Mouse (Mus musculus) midbrain, embryonic 11.5 days (tissue): ENCODE measurements around the gene Fam122a. TPM values are rescaled to one million over a fixed set of nuclear protein-coding genes. Genes with fewer than 3 reads are reported as not detected.

ENCODE experiments used
- ATAC-seq: fragments of 200-750 bp; cut with Nextera tagmentation; 2 replicates; pipeline ENCODE4 v1.8.0; 2017; ENCODE audit warnings: moderate TSS enrichment, moderate library complexity; ENCODE audit not compliant: low FRiP score
- DNase-seq: peaks from one replicate; pipeline ENCODE4 v3.0.0; 2015; ENCODE audit warnings: low spot score; ENCODE audit errors: missing footprints
- H3K27ac ChIP-seq: fragments of 300-500 bp; sonication (generic); 2 replicates; pipeline ENCODE4 v1.5.1; 2014; ENCODE audit warnings: low read depth, low read length
- H3K27me3 ChIP-seq: fragments of 300-500 bp; sonication (generic); 2 replicates; pipeline ENCODE4 v1.6.1; 2014; ENCODE audit warnings: mild to moderate bottlenecking, low read length, moderate library complexity, mixed read lengths; ENCODE audit not compliant: control insufficient read depth, insufficient read depth
- H3K36me3 ChIP-seq: fragments of 300-500 bp; sonication (generic); 2 replicates; pipeline ENCODE4 v1.6.1; 2014; ENCODE audit warnings: mild to moderate bottlenecking, low read length, moderate library complexity, mixed read lengths; ENCODE audit not compliant: control insufficient read depth, insufficient read depth
- H3K4me1 ChIP-seq: fragments of 300-500 bp; sonication (generic); 2 replicates; pipeline ENCODE4 v1.6.1; 2014; ENCODE audit warnings: low read length; ENCODE audit not compliant: control insufficient read depth, insufficient read depth
- H3K4me2 ChIP-seq: fragments of 300-500 bp; sonication (generic); 2 replicates; pipeline ENCODE4 v1.6.1; 2014; ENCODE audit warnings: mild to moderate bottlenecking, moderate library complexity
- H3K4me3 ChIP-seq: fragments of 300-500 bp; sonication (generic); 2 replicates; pipeline ENCODE4 v1.5.1; 2014; ENCODE audit warnings: low read depth, low read length
- H3K9ac ChIP-seq: fragments of 300-500 bp; sonication (generic); 2 replicates; pipeline ENCODE4 v1.6.1; 2014; ENCODE audit warnings: low read length
- H3K9me3 ChIP-seq: fragments of 300-500 bp; sonication (generic); 2 replicates; pipeline ENCODE4 v1.6.1; 2016; ENCODE audit warnings: low read length; ENCODE audit not compliant: control insufficient read depth
- WGBS: fragments of 180-500 bp; shearing (Covaris S2); extraction: QIAGEN DNeasy Blood & Tissue Kit; methylation state at CpG from one replicate; pipeline ENCODE4 v1.1.7; 2014; 5-methylcytosine and 5-hydroxymethylcytosine counted together
- polyA plus RNA-seq: library from polyadenylated mRNA; unstranded; fragments of >200 nt; fragmentation: Nextera tagmentation; extraction: Ambion mirVana; gene quantifications from 2 replicates; pipeline ENCODE4 v1.2.1, GENCODE M21; 2014

Fam122a gene
- polyA plus RNA-seq, 1 experiment from 2014 or later: 50.6 TPM

GRCm38 (mm10) chr19:24472512-24472911 is 4.6 kb downstream of the Fam122a start:
- no peak for ATAC-seq
- Histone ChIP-seq H3K27ac (no peak overlapping the region), H3K4me3 (no peak overlapping the region), H3K9me3 (no peaks in the 10 kb centered on the region), H3K9ac (no peak overlapping the region), H3K4me2 (no peak overlapping the region), H3K4me1 (peaks cover 4% of the 10 kb centered on the region; the same call in 1 of the 2 replicates), H3K27me3 (no peaks in the 10 kb centered on the region), H3K36me3 (no peaks in the 10 kb centered on the region)
- DNase-seq: no peak
- 87% methylated on average over 5 of the region's 5 CpGs for WGBS

- ATAC-seq (no peak), DNase-seq (no peak)
- Histone ChIP-seq H3K36me3 (no peaks in the 10 kb centered on the region), H3K4me1 (peaks cover 4% of the 10 kb centered on the region; the same call in 1 of the 2 replicates), H3K27me3 (no peaks in the 10 kb centered on the region), H3K27ac (no peak overlapping the region), H3K4me3 (no peak overlapping the region), H3K9ac (no peak overlapping the region), H3K9me3 (no peaks in the 10 kb centered on the region), H3K4me2 (no peak overlapping the region)
- 90% methylated on average over 6 of the region's 6 CpGs for WGBS
Observed at GRCm38 (mm10) chr19:24471538-24471937, 5.6 kb downstream of the Fam122a start.

- no peaks in the 10 kb centered on the region for H3K27me3 ChIP-seq
- H3K27ac ChIP-seq: no peak overlapping the region
- H3K9ac ChIP-seq: no peak overlapping the region
- H3K9me3 ChIP-seq: no peaks in the 10 kb centered on the region
- no peak overlapping the region for H3K4me2 ChIP-seq
- H3K36me3 ChIP-seq: no peaks in the 10 kb centered on the region
- DNase-seq (no peak), ATAC-seq (no peak)
- WGBS: 47% methylated on average over 4 of the region's 4 CpGs
- H3K4me1 ChIP-seq: no peaks in the 10 kb centered on the region
- H3K4me3 ChIP-seq: no peak overlapping the region
Observed at GRCm38 (mm10) chr19:24469216-24469615, 7.9 kb downstream of the Fam122a start.

GRCm38 (mm10) chr19:24468616-24469015 is 8.5 kb downstream of the Fam122a start:
- WGBS: 80% methylated on average over 3 of the region's 3 CpGs
- H3K9ac ChIP-seq: no peak overlapping the region

GRCm38 (mm10) chr19:24463011-24463410 is 14.1 kb downstream of the Fam122a start:
- H3K9ac ChIP-seq: no peak overlapping the region
- H3K4me3 ChIP-seq: no peak overlapping the region
- no peak for DNase-seq
- no peaks in the 10 kb centered on the region for H3K4me1 ChIP-seq
- H3K4me2 ChIP-seq: no peak overlapping the region
- WGBS: 95% methylated on average over 2 of the region's 3 CpGs
- H3K36me3 ChIP-seq: no peaks in the 10 kb centered on the region
- no peak for ATAC-seq
- no peak overlapping the region for H3K27ac ChIP-seq
- no peaks in the 10 kb centered on the region for H3K9me3 ChIP-seq
- H3K27me3 ChIP-seq: no peaks in the 10 kb centered on the region

More at GRCm38 (mm10) chr19:24468616-24469015, 8.5 kb downstream of the Fam122a start:
- H3K27ac ChIP-seq: no peak overlapping the region
- DNase-seq: no peak
- H3K4me3 ChIP-seq: no peak overlapping the region
- no peak overlapping the region for H3K4me2 ChIP-seq
- no peak for ATAC-seq
- H3K36me3 ChIP-seq: no peaks in the 10 kb centered on the region
- H3K4me1 ChIP-seq: no peaks in the 10 kb centered on the region
- H3K27me3 ChIP-seq: no peaks in the 10 kb centered on the region
- H3K9me3 ChIP-seq: no peaks in the 10 kb centered on the region

DNA sequence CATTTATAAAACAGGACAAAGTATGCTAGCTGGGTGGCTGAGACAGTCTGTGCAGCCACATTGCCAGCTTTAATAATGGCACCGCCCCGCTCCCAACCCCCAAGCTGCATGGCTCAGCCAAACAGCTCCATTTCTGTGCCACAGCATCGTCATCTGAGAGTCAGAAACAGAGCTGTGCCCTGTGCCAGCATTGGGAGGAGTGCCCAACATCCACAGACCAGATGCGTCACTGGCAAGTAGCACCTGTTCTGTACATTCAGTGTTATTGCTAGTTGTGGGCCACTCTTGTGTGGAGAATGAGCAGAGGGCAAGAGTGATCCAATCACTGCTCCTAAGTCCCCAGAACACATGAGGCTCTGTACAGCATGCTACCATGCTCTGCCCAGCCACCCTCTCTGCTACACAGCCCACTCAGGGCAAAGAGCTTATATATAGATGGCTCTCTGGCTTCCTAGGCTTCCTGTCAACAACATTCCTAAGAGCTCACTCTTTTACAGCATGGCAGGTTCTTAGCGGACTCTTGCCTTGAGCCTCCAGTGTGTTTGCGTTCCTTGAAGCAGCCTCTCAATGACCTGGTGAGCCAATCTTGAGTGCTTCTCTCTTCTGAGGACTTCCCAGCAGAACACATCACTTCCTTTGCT is 20.4 kb downstream of the Fam122a start:
- no peak overlapping the region for H3K4me2 ChIP-seq
- H3K9ac ChIP-seq: no peak overlapping the region
- 94% methylated on average over 6 of the region's 6 CpGs for WGBS
- peaks cover 7% of the 10 kb centered on the region for H3K4me1 ChIP-seq
- no peak overlapping the region for H3K4me3 ChIP-seq
- no peaks in the 10 kb centered on the region for H3K27me3 ChIP-seq
- H3K9me3 ChIP-seq: no peaks in the 10 kb centered on the region
- no peaks in the 10 kb centered on the region for H3K36me3 ChIP-seq
- ATAC-seq (no peak), DNase-seq (no peak)
- H3K27ac ChIP-seq: no peak overlapping the region

DNA sequence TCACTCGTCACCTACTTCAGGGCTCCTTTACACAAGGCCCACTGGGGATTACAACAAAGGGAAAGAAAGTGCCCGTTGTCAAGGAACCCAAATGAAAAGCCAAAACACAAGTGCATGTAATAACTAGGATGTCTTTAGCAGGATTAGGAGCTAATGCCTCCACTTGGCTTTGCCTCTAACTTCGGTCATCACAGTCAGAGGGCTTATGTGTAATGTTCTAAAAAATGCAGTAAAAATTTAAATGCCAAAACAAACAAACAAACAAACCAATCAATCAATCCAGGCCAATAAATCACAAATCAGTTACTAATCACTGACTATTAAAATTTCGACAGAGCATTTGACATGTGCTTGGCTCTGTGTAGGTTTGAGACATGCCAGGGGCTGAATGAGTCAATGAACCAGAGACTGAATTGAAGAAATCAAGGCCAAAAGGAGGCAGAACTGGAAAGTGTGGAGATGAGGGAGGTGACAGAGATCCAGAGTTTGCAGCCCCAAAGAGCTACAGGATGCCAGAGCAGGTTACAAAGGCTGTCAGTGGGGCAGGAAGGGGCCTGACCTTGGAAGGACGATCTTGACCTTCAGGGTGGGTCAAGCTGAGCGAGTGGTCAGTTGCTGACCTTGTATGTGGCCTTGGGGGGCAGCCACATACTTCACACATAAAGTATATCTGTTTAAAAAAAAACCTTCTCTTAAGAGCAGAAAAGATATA is 21.8 kb downstream of the Fam122a start:
- no peak overlapping the region for H3K4me3 ChIP-seq
- no peak overlapping the region for H3K27ac ChIP-seq
- no peaks in the 10 kb centered on the region for H3K27me3 ChIP-seq
- WGBS: 73% methylated on average over 6 of the region's 6 CpGs
- no peaks in the 10 kb centered on the region for H3K9me3 ChIP-seq
- peaks cover 7% of the 10 kb centered on the region for H3K4me1 ChIP-seq
- ATAC-seq (no peak), DNase-seq (no peak)
- no peak overlapping the region for H3K4me2 ChIP-seq
- no peaks in the 10 kb centered on the region for H3K36me3 ChIP-seq
- H3K9ac ChIP-seq: no peak overlapping the region

GRCm38 (mm10) chr19:24454451-24454850 is 22.7 kb downstream of the Fam122a start:
- Histone ChIP-seq H3K4me3 (no peak overlapping the region), H3K9me3 (no peaks in the 10 kb centered on the region), H3K36me3 (no peaks in the 10 kb centered on the region), H3K4me2 (no peak overlapping the region), H3K4me1 (peaks cover 7% of the 10 kb centered on the region), H3K9ac (no peak overlapping the region), H3K27ac (no peak overlapping the region), H3K27me3 (no peaks in the 10 kb centered on the region)
- DNase-seq (no peak), ATAC-seq (no peak)
- 91% methylated on average over 2 of the region's 2 CpGs for WGBS

DNA sequence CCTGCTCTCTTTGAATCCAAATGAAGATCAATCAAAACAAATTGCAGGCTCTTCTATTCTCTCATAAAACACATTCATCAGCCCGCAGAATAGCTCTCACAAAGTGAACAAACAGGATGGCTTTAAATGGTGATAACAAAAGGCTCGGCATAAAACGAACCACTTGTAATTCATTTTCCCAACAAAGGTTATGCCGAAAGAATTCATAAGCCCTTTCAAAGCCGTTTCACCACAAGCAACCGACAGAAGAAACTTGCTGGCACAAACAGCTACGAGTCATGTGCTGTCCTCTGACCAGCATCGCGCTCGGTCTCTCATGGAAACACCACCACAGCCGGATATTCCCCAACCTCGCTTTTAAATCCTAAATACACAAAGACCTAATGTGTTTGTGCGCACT is 23.8 kb downstream of the Fam122a start:
- H3K9ac ChIP-seq: no peak overlapping the region
- no peak overlapping the region for H3K27ac ChIP-seq
- ATAC-seq: peak; percentile 42; the same call in 1 of the 2 replicates
- DNase-seq: peak; percentile 89
- H3K27me3 ChIP-seq: no peaks in the 10 kb centered on the region
- H3K4me1 ChIP-seq: peaks cover 7% of the 10 kb centered on the region
- WGBS: 55% methylated on average over 13 of the region's 13 CpGs
- H3K9me3 ChIP-seq: no peaks in the 10 kb centered on the region
- H3K4me3 ChIP-seq: no peak overlapping the region
- no peaks in the 10 kb centered on the region for H3K36me3 ChIP-seq
- no peak overlapping the region for H3K4me2 ChIP-seq
